25 mouse cellular contexts compared by ENCODE assay signal in genomic region chr5:143137580-143137979, GRCm38 (mm10). TPM values are rescaled to one million over a fixed set of nuclear protein-coding genes. Genes with fewer than 3 reads are reported as not detected.
A peak's percentile ranks its signal among the peaks of the same experiment; 100 is the strongest.
DNase-seq lines count a peak whose midpoint lies in the region; ATAC-seq lines count a peak whose summit lies in the region.
"Had no signal": no experiment of that assay in that cellular context is flagged by ENCODE, and none has a peak within 500 bp of the region (broad histone marks: within the 10 kb centered on the region; RNA-seq: fewer than 3 reads in every experiment).

No protein-coding gene starts in this region.

- H3K27ac ChIP-seq in kidney, embryonic 15.5 days, result no peak overlapping the region
- H3K27ac ChIP-seq in intestine, embryonic 15.5 days, result no peak overlapping the region
- H3K27ac ChIP-seq in liver, embryonic 11.5 days (ENCODE audit: low read depth, low read length), result no peak overlapping the region
- H3K27ac ChIP-seq in stomach, embryonic 14.5 days (ENCODE audit: low read length), result no peak overlapping the region
- no peak overlapping the region for H3K27ac ChIP-seq in kidney, embryonic 14.5 days (ENCODE audit: low read depth, low read length)
- H3K27ac ChIP-seq: embryonic facial prominence, embryonic 13.5 days; heart, embryonic 13.5 days; hindbrain, postnatal 0 days; limb, embryonic 13.5 days; macrophage; midbrain, embryonic 10.5 days; neural tube, embryonic 12.5 days had no signal

- WGBS in kidney, embryonic 15.5 days, result 88% methylated on average over 13 of the region's 13 CpGs
- 82% methylated on average over 13 of the region's 13 CpGs for WGBS in intestine, embryonic 15.5 days
- 79% methylated on average over 13 of the region's 13 CpGs for WGBS in liver, embryonic 11.5 days
- WGBS in stomach, embryonic 14.5 days, result 86% methylated on average over 13 of the region's 13 CpGs
- WGBS in kidney, embryonic 14.5 days, result 90% methylated on average over 13 of the region's 13 CpGs

- peak; percentile 12 for DNase-seq in kidney, adult 11 months
- DNase-seq in liver, embryonic 11.5 days (ENCODE audit: low spot score), result no peak
- no peak for DNase-seq in thymus, postnatal 4 days
- no peak for DNase-seq in right cerebral cortex, postnatal 4 days
- DNase-seq: cerebellum, adult 9-11 months; heart, postnatal 36 days; kidney, adult 9 months; thymus, postnatal 36 days had no signal

- H3K9ac ChIP-seq in kidney, embryonic 15.5 days, result no peak overlapping the region
- no peak overlapping the region for H3K9ac ChIP-seq in intestine, embryonic 15.5 days
- no peak overlapping the region for H3K9ac ChIP-seq in liver, embryonic 11.5 days (ENCODE audit: low read depth, low read length)
- H3K9ac ChIP-seq in stomach, embryonic 14.5 days (replicated peaks; ENCODE audit: low read depth, low read length), result no peak overlapping the region
- no peak overlapping the region for H3K9ac ChIP-seq in kidney, embryonic 14.5 days (ENCODE audit: low read depth, low read length)
- H3K9ac ChIP-seq: embryonic facial prominence, embryonic 13.5 days; heart, embryonic 13.5 days; limb, embryonic 13.5 days; neural tube, embryonic 12.5 days had no signal

- H3K36me3 ChIP-seq in kidney, embryonic 15.5 days, result no peaks in the 10 kb centered on the region
- H3K36me3 ChIP-seq in intestine, embryonic 15.5 days, result no peaks in the 10 kb centered on the region
- no peaks in the 10 kb centered on the region for H3K36me3 ChIP-seq in liver, embryonic 11.5 days (ENCODE audit: control insufficient read depth, insufficient read depth, low read length)
- no peaks in the 10 kb centered on the region for H3K36me3 ChIP-seq in stomach, embryonic 14.5 days (ENCODE audit: control insufficient read depth, insufficient read depth, low read length)
- H3K36me3 ChIP-seq in kidney, embryonic 14.5 days (ENCODE audit: control insufficient read depth, insufficient read depth, low read length), result no peaks in the 10 kb centered on the region
- H3K36me3 ChIP-seq: embryonic facial prominence, embryonic 13.5 days; G1E; heart, embryonic 13.5 days; limb, embryonic 13.5 days; midbrain, embryonic 10.5 days; neural tube, embryonic 12.5 days had no signal

- no peak overlapping the region for H3K4me2 ChIP-seq in kidney, embryonic 15.5 days
- no peak overlapping the region for H3K4me2 ChIP-seq in intestine, embryonic 15.5 days (replicated peaks)
- H3K4me2 ChIP-seq in liver, embryonic 11.5 days, result no peak overlapping the region
- no peak overlapping the region for H3K4me2 ChIP-seq in stomach, embryonic 14.5 days (replicated peaks; ENCODE audit: low read depth, low read length)
- H3K4me2 ChIP-seq in kidney, embryonic 14.5 days (replicated peaks; ENCODE audit: low read depth, low read length), result no peak overlapping the region
- H3K4me2 ChIP-seq: embryonic facial prominence, embryonic 13.5 days; heart, embryonic 13.5 days; limb, embryonic 13.5 days; neural tube, embryonic 12.5 days had no signal

- no peaks in the 10 kb centered on the region for H3K27me3 ChIP-seq in kidney, embryonic 15.5 days
- no peaks in the 10 kb centered on the region for H3K27me3 ChIP-seq in intestine, embryonic 15.5 days (replicated peaks)
- H3K27me3 ChIP-seq in liver, embryonic 11.5 days (replicated peaks; ENCODE audit: control insufficient read depth, insufficient read depth, low read length), result no peaks in the 10 kb centered on the region; the same call in 1 of the 2 replicates
- H3K27me3 ChIP-seq in stomach, embryonic 14.5 days (ENCODE audit: control insufficient read depth, insufficient read depth, low read length), result no peaks in the 10 kb centered on the region
- no peaks in the 10 kb centered on the region for H3K27me3 ChIP-seq in kidney, embryonic 14.5 days (ENCODE audit: control insufficient read depth, insufficient read depth, low read length)
- H3K27me3 ChIP-seq: embryonic facial prominence, embryonic 13.5 days; heart, embryonic 13.5 days; limb, embryonic 13.5 days; neural tube, embryonic 12.5 days had no signal

- no peak for ATAC-seq in kidney, embryonic 15.5 days (replicated peaks; ENCODE audit: low FRiP score)
- ATAC-seq in intestine, embryonic 15.5 days, result peak; percentile 59; the same call in 1 of the 2 replicates
- peak; percentile 26 for ATAC-seq in liver, embryonic 11.5 days (replicated peaks; ENCODE audit: low FRiP score)
- ATAC-seq in stomach, embryonic 14.5 days (ENCODE audit: insufficient number of reproducible peaks, insufficient read depth, low FRiP score, low read depth), result peak; percentile 37; the same call in 1 of the 2 replicates
- ATAC-seq in kidney, embryonic 14.5 days (ENCODE audit: low FRiP score, low TSS enrichment), result no peak
- ATAC-seq: forebrain, embryonic 16.5 days; hindbrain, postnatal 0 days had no signal

- H3K9me3 ChIP-seq in kidney, embryonic 15.5 days (replicated peaks), result no peaks in the 10 kb centered on the region
- H3K9me3 ChIP-seq in intestine, embryonic 15.5 days, result no peaks in the 10 kb centered on the region
- H3K9me3 ChIP-seq in liver, embryonic 11.5 days (ENCODE audit: control insufficient read depth, low read length), result no peaks in the 10 kb centered on the region
- no peaks in the 10 kb centered on the region for H3K9me3 ChIP-seq in stomach, embryonic 14.5 days (ENCODE audit: control insufficient read depth, low read depth, low read length)
- no peaks in the 10 kb centered on the region for H3K9me3 ChIP-seq in kidney, embryonic 14.5 days (ENCODE audit: control insufficient read depth, low read length)
- H3K9me3 ChIP-seq: embryonic facial prominence, embryonic 13.5 days; G1E; heart, embryonic 13.5 days; limb, embryonic 13.5 days; midbrain, embryonic 10.5 days had no signal

- no peaks in the 10 kb centered on the region for H3K4me1 ChIP-seq in kidney, embryonic 15.5 days
- H3K4me1 ChIP-seq in intestine, embryonic 15.5 days (replicated peaks), result no peaks in the 10 kb centered on the region
- H3K4me1 ChIP-seq in liver, embryonic 11.5 days (replicated peaks; ENCODE audit: control insufficient read depth, insufficient read depth, low read length), result peaks cover 4% of the 10 kb centered on the region; the same call in 1 of the 2 replicates
- no peaks in the 10 kb centered on the region for H3K4me1 ChIP-seq in stomach, embryonic 14.5 days (ENCODE audit: control insufficient read depth, insufficient read depth, low read length)
- no peaks in the 10 kb centered on the region for H3K4me1 ChIP-seq in kidney, embryonic 14.5 days (ENCODE audit: control insufficient read depth, insufficient read depth, low read length)
- H3K4me1 ChIP-seq: embryonic facial prominence, embryonic 13.5 days; limb, embryonic 13.5 days; midbrain, embryonic 10.5 days; neural tube, embryonic 12.5 days had no signal

- H3K4me3 ChIP-seq in kidney, embryonic 15.5 days (replicated peaks), result no peak overlapping the region
- no peak overlapping the region for H3K4me3 ChIP-seq in intestine, embryonic 15.5 days (replicated peaks)
- no peak overlapping the region for H3K4me3 ChIP-seq in liver, embryonic 11.5 days (ENCODE audit: low read depth, low read length)
- no peak overlapping the region for H3K4me3 ChIP-seq in stomach, embryonic 14.5 days (ENCODE audit: low read depth, low read length)
- H3K4me3 ChIP-seq in kidney, embryonic 14.5 days (ENCODE audit: low read length), result no peak overlapping the region
- H3K4me3 ChIP-seq: embryonic facial prominence, embryonic 13.5 days; heart, embryonic 13.5 days; limb, embryonic 13.5 days; midbrain, embryonic 10.5 days; neural tube, embryonic 12.5 days had no signal

RNA-seq across cellular contexts. Expression of gene Olfr718-ps1, which starts 9.8 kb away (rescaled TPM):
- 0.04 TPM in 1 of 2 replicates, not detected in the other for polyA plus RNA-seq in kidney, embryonic 15.5 days (2015; fragmentation: Nextera tagmentation; extraction: Ambion mirVana)
- polyA plus RNA-seq in intestine, embryonic 15.5 days (2015; fragmentation: Nextera tagmentation; extraction: Ambion mirVana), result 0.03 and 0.10 TPM in 2 replicates
- not detected in 2 replicates for polyA plus RNA-seq in liver, embryonic 11.5 days (2014; fragmentation: Nextera tagmentation; extraction: Ambion mirVana)
- polyA plus RNA-seq in stomach, embryonic 14.5 days (2014; fragmentation: Nextera tagmentation; extraction: Ambion mirVana), result 0.07 TPM in 1 of 2 replicates, not detected in the other
- polyA plus RNA-seq in kidney, embryonic 14.5 days (2014; fragmentation: Nextera tagmentation; extraction: Ambion mirVana), result 0.05 TPM in 1 of 2 replicates, not detected in the other
- polyA plus RNA-seq: brain, embryonic 14.5 days; cortical plate, adult 2 months; forebrain, embryonic 16.5 days; G1E; heart, embryonic 13.5 days; hindbrain, postnatal 0 days; large intestine, adult 2 months; lung, embryonic 16.5 days; macrophage; midbrain, embryonic 10.5 days; neural tube, embryonic 12.5 days had no signal

RNA-seq across cellular contexts. Expression of gene Rnf216, which starts 24.8 kb away (rescaled TPM):
- polyA plus RNA-seq in kidney, embryonic 15.5 days (2015; fragmentation: Nextera tagmentation; extraction: Ambion mirVana), result 44.5 and 46.9 TPM in 2 replicates
- polyA plus RNA-seq in intestine, embryonic 15.5 days (2015; fragmentation: Nextera tagmentation; extraction: Ambion mirVana), result 30.6 and 34.9 TPM in 2 replicates
- polyA plus RNA-seq in liver, embryonic 11.5 days (2014; fragmentation: Nextera tagmentation; extraction: Ambion mirVana), result 28.7 and 34.7 TPM in 2 replicates
- 50.7 and 52.1 TPM in 2 replicates for polyA plus RNA-seq in stomach, embryonic 14.5 days (2014; fragmentation: Nextera tagmentation; extraction: Ambion mirVana)
- 28.7 and 48.3 TPM in 2 replicates for polyA plus RNA-seq in kidney, embryonic 14.5 days (2014; fragmentation: Nextera tagmentation; extraction: Ambion mirVana)

RNA-seq across cellular contexts. Expression of gene Rbak, which starts 43.0 kb away (rescaled TPM):
- polyA plus RNA-seq in kidney, embryonic 15.5 days (2015; fragmentation: Nextera tagmentation; extraction: Ambion mirVana), result 12.8 and 16.8 TPM in 2 replicates
- 7.0 and 8.4 TPM in 2 replicates for polyA plus RNA-seq in intestine, embryonic 15.5 days (2015; fragmentation: Nextera tagmentation; extraction: Ambion mirVana)
- polyA plus RNA-seq in liver, embryonic 11.5 days (2014; fragmentation: Nextera tagmentation; extraction: Ambion mirVana), result 6.7 and 8.9 TPM in 2 replicates
- polyA plus RNA-seq in stomach, embryonic 14.5 days (2014; fragmentation: Nextera tagmentation; extraction: Ambion mirVana), result 13.2 and 18.0 TPM in 2 replicates
- polyA plus RNA-seq in kidney, embryonic 14.5 days (2014; fragmentation: Nextera tagmentation; extraction: Ambion mirVana), result 11.3 and 16.1 TPM in 2 replicates

RNA-seq across cellular contexts. Expression of gene Spdye4b, which starts 43.2 kb away (rescaled TPM):
- not detected in 2 replicates for polyA plus RNA-seq in kidney, embryonic 15.5 days (2015; fragmentation: Nextera tagmentation; extraction: Ambion mirVana)
- not detected in 2 replicates for polyA plus RNA-seq in intestine, embryonic 15.5 days (2015; fragmentation: Nextera tagmentation; extraction: Ambion mirVana)
- 0.21 TPM in 1 of 2 replicates, not detected in the other for polyA plus RNA-seq in liver, embryonic 11.5 days (2014; fragmentation: Nextera tagmentation; extraction: Ambion mirVana)
- not detected in 2 replicates for polyA plus RNA-seq in stomach, embryonic 14.5 days (2014; fragmentation: Nextera tagmentation; extraction: Ambion mirVana)
- polyA plus RNA-seq in kidney, embryonic 14.5 days (2014; fragmentation: Nextera tagmentation; extraction: Ambion mirVana), result not detected in 2 replicates
- polyA plus RNA-seq: brain, embryonic 14.5 days; cortical plate, adult 2 months; embryonic facial prominence, embryonic 13.5 days; forebrain, embryonic 16.5 days; G1E; heart, embryonic 13.5 days; hindbrain, postnatal 0 days; large intestine, adult 2 months; limb, embryonic 13.5 days; macrophage; midbrain, embryonic 10.5 days; neural tube, embryonic 12.5 days had no signal

Comparison
In these comparisons a context has a peak if more than half of its experiments do, and no peak if none do; other contexts are left out.
1. ATAC-seq: peak in intestine, embryonic 15.5 days (single experiment), liver, embryonic 11.5 days (single experiment) and stomach, embryonic 14.5 days (single experiment); none in kidney, embryonic 15.5 days (single experiment) and kidney, embryonic 14.5 days (single experiment).